Mouse (Mus musculus): ENCODE results near the gene Ngdn. TPM values are rescaled to one million over a fixed set of nuclear protein-coding genes. Genes with fewer than 3 reads are reported as not detected.
"Not testable (repeated sequence)": the region's sequence is repeated elsewhere in the genome, so short reads cannot be mapped to it uniquely, and the experiment has no call there.

The Ngdn gene
- total RNA-seq, 2 experiments from 2014 or later: 17.8 to 19.0 TPM

GRCm38 (mm10) chr14:55016876-55017275 lies 1.6 kb downstream of the Ngdn start:
- no peak for DNase-seq
- intact Hi-C loops (cut with DNase I; ENCODE audit: low total_unique reads): no loop called here

- no peak for DNase-seq
- intact Hi-C loops (cut with DNase I; ENCODE audit: low total_unique reads): no loop called here
Measured at GRCm38 (mm10) chr14:55020394-55020793, 5.1 kb downstream of the Ngdn start.

- DNase-seq: no peak
- intact Hi-C loops (cut with DNase I; ENCODE audit: low total_unique reads): no loop called here
Measured at GRCm38 (mm10) chr14:55023011-55023410, 7.8 kb downstream of the Ngdn start.

- intact Hi-C loops (cut with DNase I; ENCODE audit: low total_unique reads): no loop called here
- DNase-seq: peak; percentile 52
Measured at GRCm38 (mm10) chr14:55024236-55024635, 9.0 kb downstream of the Ngdn start.

- DNase-seq: no peak
- intact Hi-C loops (cut with DNase I; ENCODE audit: low total_unique reads): loop anchor here (5.0 kb wide), 1 partner anchor 77 kb away; no protein-coding TSS in a partner anchor
Measured at GRCm38 (mm10) chr14:55025527-55025926, 10.3 kb downstream of the Ngdn start.

- DNase-seq: no peak
- intact Hi-C loops (cut with DNase I; ENCODE audit: low total_unique reads): loop anchor here (2.0 to 5.0 kb wide), 2 partner anchors 52 to 75 kb away; no protein-coding TSS in a partner anchor
Measured at GRCm38 (mm10) chr14:55027251-55027650, 12.0 kb downstream of the Ngdn start.

GRCm38 (mm10) chr14:55027653-55028052 lies 12.4 kb downstream of the Ngdn start:
- intact Hi-C loops (cut with DNase I; ENCODE audit: low total_unique reads): loop anchor here (2.0 to 5.0 kb wide), 2 partner anchors 51 to 75 kb away; no protein-coding TSS in a partner anchor
- DNase-seq: no peak

- no peak for DNase-seq
- intact Hi-C loops (cut with DNase I; ENCODE audit: low total_unique reads): loop anchor here (5.0 kb wide), 1 partner anchor 74 kb away; no protein-coding TSS in a partner anchor
Measured at GRCm38 (mm10) chr14:55028333-55028835, 13.1 kb downstream of the Ngdn start.

- no peak for DNase-seq
- intact Hi-C loops (cut with DNase I; ENCODE audit: low total_unique reads): loop anchor here (5.0 kb wide), 1 partner anchor 73 kb away; no protein-coding TSS in a partner anchor
Measured at GRCm38 (mm10) chr14:55029034-55029698, 13.9 kb downstream of the Ngdn start.

- intact Hi-C loops (cut with DNase I; ENCODE audit: low total_unique reads): no loop called here
Measured at GRCm38 (mm10) chr14:55032695-55033225, 17.5 kb downstream of the Ngdn start.

GRCm38 (mm10) chr14:55043694-55044093 lies 28.4 kb downstream of the Ngdn start:
- DNase-seq; intact Hi-C loops (cut with DNase I; ENCODE audit: low total_unique reads): not testable (repeated sequence)

More at GRCm38 (mm10) chr14:55032695-55033225, 17.5 kb downstream of the Ngdn start:
- DNase-seq: no peak

GRCm38 (mm10) chr14:55047971-55048531 lies 32.8 kb downstream of the Ngdn start:
- DNase-seq: no peak
- intact Hi-C loops (cut with DNase I; ENCODE audit: low total_unique reads): no loop called here

GRCm38 (mm10) chr14:55052496-55052895 lies 37.2 kb downstream of the Ngdn start:
- intact Hi-C loops (cut with DNase I; ENCODE audit: low total_unique reads): no loop called here
- no peak for DNase-seq

- DNase-seq: no peak
Measured at GRCm38 (mm10) chr14:55053050-55053449, 37.8 kb downstream of the Ngdn start.

GRCm38 (mm10) chr14:55053708-55054190 lies 38.5 kb downstream of the Ngdn start:
- intact Hi-C loops (cut with DNase I; ENCODE audit: low total_unique reads): no loop called here
- DNase-seq: peak; percentile 61

More at GRCm38 (mm10) chr14:55053050-55053449, 37.8 kb downstream of the Ngdn start:
- intact Hi-C loops (cut with DNase I; ENCODE audit: low total_unique reads): no loop called here

GRCm38 (mm10) chr14:55054191-55054749 lies 39.0 kb downstream of the Ngdn start:
- intact Hi-C loops (cut with DNase I; ENCODE audit: low total_unique reads): no loop called here

GRCm38 (mm10) chr14:55055167-55055834 lies 40.0 kb downstream of the Ngdn start:
- intact Hi-C loops (cut with DNase I; ENCODE audit: low total_unique reads): no loop called here
- DNase-seq: peak; percentile 46

More at GRCm38 (mm10) chr14:55054191-55054749, 39.0 kb downstream of the Ngdn start:
- no peak for DNase-seq

GRCm38 (mm10) chr14:55059009-55059408 lies 43.8 kb downstream of the Ngdn start:
- intact Hi-C loops (cut with DNase I; ENCODE audit: low total_unique reads): no loop called here
- DNase-seq: no peak

GRCm38 (mm10) chr14:55059931-55060330 lies 44.7 kb downstream of the Ngdn start:
- intact Hi-C loops (cut with DNase I; ENCODE audit: low total_unique reads): no loop called here
- DNase-seq: no peak
